Mouse (Mus musculus) cerebellum, adult 8-10 months (tissue): ENCODE measurements around the gene Alox5.
"Not testable (repeated sequence)": the region's sequence is repeated elsewhere in the genome, so short reads cannot be mapped to it uniquely, and the experiment has no call there.

Source experiments
- DNase-seq: peaks from one replicate; pipeline ENCODE4 v3.0.0; 2022

The Alox5 gene

DNA sequence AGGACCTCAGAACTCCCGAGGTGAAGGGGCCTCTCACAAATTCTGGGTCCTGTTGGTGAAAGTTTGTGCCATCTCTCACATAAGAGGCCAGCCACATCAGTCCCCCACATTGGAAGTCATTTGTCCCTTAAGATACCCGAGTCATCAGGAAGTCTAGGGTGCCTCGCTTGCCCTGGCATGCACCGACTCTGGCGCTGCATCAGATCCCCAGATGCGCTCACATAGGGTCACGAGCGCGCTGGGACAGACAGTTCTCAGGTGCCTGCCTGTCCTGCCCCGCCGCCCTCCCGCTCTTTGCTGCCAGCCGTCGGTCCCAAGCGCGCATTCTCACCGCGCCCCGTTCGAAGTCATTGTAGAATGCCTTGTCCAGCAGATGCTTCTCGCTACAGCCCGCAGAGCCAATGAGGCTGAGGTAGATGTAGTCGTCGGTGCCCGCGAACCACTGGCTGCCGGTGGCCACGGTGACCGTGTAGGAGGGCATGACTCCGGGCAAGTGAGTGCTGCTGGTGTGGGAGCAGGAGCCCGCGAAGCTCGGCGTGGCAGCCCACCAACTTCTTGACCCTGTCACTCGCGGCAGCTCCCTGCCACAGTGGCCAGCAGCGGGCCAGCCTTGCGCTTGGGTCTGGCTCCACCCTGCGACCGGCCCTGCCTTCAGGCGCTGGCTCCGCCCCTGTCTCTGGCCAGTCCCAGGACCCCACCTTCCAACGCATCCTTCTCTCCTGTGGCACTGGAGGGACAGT, at the start of gene Alox5:
Alox5 (minus strand) TSS at position 635 of the 740 bp plus-strand sequence.
- DNase-seq, result no peak

DNA sequence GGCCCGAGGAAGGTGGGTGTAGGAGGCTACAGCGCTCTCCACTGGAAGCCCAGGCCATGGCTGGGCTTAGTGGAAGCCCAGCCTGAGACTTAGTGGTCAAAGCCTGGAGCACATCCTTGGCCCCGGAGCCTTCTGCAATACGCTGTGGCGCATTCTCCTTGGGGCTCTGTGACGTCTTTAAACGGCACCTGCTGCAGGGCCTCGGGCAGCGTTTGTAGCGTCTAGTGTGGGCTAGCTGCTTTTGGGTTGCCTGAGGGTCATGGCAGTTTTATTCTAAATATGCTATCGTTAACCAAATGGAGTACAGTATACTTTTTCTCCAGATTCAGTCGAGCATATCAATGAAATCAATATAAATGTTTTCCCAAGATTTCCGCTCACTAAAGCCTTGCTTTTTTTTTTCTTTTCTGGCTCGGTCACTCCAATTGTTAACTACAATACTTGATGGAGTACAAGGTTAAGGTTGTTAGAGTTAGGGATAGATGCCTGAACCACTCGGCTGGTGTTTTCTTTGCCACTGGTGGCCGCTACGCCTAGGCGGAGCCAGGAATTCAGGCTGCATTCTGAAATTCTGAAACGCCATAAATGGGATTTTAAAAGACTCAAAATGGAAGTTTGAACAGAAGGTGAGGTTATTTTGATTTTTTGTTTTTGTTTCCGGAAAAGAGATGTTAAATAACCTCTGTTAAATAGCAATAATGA, 45.5 kb upstream of the Alox5 start, which contains the start of gene Olfr212:
Olfr212 (plus strand) TSS at position 215 of the 702 bp plus-strand sequence.
- DNase-seq, result not testable (repeated sequence)

DNA sequence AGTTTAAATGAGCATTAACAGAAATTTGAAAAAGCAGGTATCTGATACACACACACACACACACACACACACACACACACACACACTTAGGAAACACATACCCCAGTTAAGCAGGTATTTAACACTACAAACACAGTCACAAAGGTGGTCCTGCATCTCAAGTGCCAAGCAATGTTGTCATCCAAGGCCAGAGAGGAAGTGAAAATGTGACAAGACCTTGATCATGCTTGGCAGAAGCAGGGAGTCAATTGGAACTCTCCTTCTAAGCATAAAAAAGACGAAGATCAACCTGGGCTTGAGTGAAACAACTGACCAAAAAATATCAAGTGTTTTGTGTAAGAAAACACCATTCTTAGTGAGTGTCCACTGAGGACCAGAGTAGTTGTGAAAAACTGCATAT, 35.0 kb upstream of the Alox5 start:
- DNase-seq, result no peak

DNA sequence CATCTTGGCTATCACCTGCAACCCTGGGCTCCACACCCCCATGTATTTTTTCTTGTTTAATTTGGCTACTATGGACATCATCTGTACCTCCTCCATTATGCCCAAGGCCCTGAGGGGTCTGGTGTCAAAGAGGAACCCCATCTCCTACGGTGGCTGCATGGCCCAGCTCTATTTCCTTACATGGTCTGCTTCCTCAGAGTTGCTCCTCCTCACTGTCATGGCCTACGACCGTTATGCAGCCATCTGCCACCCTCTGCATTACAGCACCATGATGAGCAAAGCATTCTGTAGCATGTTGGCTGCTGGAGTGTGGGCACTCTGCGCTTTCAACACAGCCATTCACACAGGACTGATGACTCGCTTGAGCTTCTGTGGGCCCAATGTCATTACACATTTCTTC, 32.8 kb upstream of the Alox5 start:
- DNase-seq, result no peak

DNA sequence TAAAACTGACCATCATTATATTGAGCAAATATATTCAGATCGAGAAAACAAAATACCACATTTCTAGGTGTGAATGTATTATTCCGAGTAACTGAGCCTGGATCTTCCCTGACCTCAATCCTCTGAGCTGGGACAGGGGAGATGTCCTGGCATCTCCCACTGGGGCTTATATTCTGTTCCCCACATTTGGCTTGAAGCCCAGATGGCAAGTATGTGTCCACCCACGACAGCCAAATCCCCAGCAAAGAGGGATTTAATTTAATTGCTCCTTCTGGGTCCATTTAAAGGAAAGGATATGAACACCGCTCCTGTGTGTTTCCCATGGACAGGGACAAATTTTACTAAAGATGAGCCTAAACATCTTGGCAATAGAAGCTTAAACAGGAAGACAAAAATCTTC, 27.8 kb upstream of the Alox5 start, which contains the start of gene Olfr211:
Olfr211 (plus strand) TSS at position 301 of the 400 bp plus-strand sequence.
- DNase-seq, result no peak

DNA sequence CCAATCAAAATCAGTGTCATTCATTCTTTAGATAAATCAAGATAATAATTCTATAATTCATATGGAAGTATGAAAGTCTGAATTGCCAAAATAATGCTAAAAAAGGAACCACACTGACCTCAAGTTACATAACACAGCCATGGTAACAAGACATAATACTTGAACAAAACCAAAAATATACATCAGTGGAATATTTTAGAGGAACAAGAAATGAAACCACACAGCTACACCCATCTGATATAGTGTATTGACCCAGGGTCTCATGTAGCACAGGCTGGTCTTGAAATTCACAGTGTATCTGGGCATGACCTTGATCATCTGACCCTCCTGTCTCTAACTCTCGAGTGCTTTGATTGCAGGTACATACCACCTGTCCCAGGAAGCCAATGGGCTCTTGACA, 25.9 kb upstream of the Alox5 start:
- DNase-seq, result no peak

DNA sequence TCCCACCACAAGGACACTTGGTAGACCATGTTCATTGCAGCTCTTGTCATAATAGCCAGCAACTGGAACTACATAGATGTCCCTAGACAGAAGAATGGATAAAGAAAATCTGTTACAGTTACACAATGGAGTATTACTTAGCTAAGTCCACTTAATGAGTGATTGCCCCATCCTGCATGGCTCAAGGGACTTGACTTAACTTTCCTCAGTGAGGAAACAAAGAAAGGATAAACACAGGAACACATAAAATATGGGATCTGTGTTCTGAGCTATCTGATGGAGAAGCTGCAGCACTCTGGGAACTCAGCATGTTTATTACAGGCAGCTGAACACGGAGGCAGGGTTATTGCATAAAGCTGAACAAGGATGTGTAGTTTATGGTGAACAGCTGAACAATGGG, 24.1 kb upstream of the Alox5 start:
- DNase-seq, result no peak

DNA sequence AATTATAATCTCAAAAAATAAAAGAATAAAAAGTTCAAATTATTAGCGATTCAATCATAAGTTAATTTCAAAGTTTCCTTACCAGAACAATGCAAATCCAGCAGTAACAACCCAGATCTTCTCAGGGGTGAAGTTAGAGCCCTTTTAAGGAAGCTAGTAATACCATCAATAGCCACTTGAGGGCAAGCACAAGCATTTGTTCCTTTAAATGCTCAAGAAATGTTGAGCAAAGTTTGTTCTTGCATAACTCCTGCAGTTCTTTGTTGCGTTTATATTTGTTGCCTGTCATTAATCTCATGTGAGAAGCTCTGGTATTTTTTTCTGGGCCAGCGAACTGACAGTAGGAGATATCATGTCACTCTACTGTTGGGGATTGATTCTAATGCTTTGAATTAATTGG, 7.1 kb upstream of the Alox5 start:
- no peak for DNase-seq

DNA sequence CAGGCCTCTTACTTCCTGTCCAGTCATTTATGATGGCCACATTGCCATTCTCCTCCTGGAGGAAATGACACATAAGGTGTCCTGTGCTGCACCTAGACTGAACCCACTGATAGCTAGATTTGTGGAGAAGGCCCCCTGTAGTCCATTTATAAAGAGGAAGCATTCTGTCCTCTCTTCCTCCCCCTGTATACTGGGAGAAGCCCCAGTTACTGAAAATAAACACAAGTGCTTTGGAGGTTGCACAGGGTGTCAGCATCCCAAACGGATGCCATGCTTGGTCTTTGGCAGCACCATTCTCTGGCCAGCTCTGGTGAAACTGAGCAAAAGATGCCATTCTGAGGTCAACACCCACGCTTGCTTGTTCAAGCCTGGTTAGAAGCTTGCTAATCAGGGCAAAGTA, 1.7 kb downstream of the Alox5 start:
- no peak for DNase-seq

DNA sequence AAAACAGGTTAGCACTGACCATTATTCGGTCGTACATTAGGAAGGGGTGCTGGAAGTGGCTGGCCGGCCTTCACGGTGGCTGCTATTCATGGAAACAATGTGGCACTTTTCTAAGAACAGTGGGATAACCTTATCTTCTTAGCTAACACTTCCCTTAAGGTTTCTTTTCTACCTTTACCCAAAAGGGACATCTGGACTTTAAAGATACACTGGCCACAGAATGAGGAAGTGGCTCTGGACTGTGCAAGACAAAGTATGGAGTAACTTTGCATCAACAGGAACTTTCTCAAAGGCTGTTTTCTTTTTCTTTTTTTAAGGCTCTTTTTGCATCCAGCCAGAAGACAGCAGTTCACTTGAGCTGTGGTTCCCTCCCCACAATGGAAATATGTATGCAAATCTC, 2.2 kb downstream of the Alox5 start:
- no peak for DNase-seq

DNA sequence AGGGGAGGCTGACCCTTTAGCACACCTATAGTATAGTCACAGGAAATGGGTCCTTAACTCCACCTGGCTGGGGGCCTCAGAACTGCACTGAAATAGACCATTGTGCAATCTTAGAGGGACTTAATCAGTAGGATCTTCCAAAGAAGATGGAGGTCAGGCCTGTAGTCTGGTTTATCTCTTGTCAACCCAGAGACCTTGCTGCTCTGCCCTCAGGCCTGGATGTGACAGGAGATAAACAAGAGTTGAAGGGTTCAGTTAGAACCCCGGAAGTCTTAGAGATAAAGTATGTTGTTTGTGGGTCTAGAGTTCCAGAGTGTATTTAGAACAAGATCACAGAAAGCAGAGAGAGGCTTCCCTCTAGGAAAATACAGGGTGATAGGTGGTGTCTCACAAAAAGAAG, 4.5 kb downstream of the Alox5 start:
- no peak for DNase-seq

DNA sequence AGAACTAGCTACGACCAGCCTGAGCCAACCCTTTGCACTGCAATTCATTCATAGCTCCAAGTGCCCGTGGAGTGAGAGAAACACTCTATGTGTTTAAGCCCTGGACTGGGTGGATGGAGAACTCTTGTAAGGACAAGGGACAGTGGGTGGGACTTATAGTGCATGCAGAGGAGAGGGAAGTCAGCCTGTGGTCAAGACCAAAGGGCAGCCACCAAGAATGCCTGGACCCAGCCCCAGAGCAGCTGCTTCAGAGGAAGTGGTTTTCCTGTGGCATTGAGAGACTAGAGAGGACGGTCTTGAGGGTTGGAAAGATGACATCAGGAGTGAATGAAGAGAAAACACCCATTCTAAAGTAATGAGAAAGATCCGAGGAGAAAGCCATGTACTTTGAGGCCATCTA, 5.2 kb downstream of the Alox5 start:
- DNase-seq, result no peak

DNA sequence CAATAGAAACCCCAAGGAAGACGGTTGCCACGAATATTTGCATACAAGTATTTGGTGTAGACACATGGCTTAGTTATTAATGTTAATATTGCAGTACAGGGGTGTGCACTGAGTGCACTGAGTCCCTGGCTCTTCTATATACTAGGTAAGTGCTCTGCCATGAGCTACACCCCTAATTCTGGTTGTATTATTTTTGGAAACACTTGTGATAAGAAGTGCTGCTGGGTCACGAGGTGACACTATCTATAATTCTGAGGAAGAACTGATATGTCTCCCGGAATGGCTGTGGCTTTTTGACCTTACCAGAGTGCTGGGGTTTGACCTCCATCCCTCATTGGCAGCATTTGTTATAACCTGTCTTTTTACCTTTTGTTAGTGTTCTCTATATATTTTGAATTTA, 20.1 kb downstream of the Alox5 start:
- DNase-seq, result no peak

DNA sequence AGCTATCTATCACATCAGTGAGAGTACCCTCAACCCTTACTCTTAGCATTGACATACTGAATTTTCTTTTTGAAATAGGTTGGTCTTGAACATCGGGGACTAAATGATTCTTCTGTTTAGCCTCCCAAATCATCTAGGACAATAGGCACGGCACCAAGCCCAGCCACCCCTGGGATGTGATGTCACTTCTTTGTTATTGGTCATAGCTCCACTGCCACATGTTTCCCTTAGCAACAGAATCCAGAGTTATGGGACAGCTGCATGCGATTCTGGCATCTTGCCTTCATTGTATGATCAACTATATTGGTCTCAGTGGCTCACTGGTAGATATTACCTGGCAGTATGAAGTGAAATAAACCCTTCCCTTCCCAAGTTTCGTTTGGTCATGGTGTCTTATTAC, 20.5 kb downstream of the Alox5 start:
- no peak for DNase-seq

DNA sequence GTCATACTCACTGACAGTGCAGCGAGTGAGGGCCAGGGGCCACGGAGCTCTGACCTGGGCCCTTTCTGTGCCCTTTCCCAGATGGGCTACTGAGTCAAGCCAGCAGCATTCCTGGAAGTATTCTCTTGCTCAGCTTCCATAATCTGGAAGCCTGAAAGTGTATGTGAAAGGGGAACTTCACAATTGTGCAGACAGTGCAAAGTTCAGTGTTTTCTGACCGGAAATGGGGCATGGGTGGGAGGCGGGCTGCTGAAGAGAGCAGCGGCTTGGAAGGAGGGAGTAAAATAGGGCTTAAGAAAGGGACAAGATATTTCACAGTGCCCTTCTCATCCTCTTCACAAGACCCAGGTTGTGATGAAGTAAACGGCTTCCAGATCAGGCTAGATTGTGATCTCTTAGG, 21.4 kb downstream of the Alox5 start:
- DNase-seq, result no peak

DNA sequence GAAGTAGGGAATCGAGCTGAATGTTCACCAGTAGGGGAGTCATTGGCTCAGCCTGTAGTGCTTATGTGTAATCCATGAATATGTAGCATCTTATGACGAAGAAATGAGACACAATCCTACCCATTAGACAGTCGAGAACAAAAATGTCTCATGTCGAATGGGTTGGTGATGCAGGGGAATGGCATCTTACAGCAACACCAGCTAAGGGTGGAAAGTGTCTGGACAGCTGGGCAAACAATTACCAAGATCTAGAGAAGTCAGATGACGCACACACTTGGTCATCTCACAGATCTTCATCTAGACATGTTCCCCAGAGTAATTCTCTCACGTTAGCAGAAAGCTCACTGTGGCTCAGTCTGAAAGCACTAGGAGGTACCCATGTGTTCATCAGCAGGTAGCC, 22.1 kb downstream of the Alox5 start:
- no peak for DNase-seq

DNA sequence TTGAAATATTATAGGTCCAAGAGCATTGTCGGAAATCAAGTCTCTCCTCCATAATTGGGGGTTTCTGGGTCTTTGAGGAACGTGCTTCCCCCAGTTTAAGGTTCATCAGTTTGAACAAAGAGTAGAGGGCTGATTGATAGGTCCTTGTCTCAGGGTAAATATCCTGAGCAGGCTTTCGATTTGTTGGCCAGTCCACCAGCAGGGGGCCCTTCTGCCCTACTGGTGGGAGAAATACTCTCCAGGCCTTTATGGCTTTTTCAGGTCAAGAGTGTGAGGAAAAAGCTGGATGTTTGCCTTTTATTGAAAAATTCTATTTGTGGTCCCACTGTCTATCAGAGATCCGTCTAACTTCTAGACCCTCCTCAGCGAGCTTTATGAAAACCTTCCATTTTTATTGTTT, 32.7 kb downstream of the Alox5 start:
- DNase-seq, result no peak

DNA sequence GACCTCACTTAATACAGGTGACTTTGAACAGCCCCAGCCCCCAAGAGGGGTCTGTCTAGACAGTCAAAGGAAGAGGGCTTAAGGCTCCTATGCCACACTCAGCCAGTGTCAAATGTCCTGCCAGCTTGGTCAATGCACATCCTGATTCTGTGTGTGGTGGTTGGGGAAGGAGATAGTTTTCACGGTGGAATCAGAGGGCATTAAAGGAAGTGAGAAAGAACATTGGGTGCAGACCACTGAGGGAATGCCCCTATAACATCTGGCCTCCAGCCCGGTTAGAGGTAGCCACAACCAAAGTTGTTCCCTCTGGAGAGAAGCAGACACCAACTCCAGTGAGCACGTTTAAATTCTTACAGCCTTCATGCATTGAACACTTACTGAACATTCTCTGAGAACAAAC, 33.4 kb downstream of the Alox5 start:
- DNase-seq, result no peak

DNA sequence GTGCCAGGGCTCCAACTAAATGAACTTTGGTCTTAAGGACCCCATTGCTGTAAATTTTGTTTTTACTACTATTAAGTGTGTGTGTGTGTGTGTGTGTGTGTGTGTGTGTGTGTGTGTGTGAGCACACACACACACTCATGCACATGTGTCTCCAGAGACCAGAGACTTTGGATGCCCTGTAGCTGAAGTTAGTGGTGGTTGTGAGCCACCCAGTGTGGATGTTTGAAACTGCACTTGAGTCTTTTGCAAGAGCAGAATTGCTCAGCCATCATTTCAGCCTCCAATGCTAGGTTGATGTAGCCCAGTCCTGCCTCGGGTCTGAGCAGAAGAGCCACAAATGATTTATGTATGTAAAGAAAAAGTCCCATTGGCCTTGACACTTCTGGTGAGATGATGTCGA, 37.3 kb downstream of the Alox5 start:
- DNase-seq, result no peak

DNA sequence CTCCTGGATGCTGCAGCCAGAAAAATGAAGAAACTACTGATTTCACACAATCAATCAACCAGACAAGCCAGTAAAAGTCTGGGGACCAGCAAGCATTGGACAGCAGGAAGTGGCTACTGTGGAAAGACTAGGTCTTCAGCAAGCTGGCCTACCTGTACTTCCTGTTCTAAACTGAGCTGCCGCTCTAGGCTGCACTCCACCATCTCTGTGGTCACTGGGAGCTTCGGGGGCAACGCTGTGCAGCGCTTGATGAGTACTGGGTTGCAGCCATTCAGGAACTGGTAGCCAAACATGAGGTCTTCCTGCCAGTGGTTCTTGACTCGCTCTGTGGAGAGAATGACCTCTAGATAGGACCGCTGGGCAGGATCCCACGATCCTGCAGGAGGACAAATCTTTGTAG, 38.0 kb downstream of the Alox5 start:
- DNase-seq, result no peak

DNA sequence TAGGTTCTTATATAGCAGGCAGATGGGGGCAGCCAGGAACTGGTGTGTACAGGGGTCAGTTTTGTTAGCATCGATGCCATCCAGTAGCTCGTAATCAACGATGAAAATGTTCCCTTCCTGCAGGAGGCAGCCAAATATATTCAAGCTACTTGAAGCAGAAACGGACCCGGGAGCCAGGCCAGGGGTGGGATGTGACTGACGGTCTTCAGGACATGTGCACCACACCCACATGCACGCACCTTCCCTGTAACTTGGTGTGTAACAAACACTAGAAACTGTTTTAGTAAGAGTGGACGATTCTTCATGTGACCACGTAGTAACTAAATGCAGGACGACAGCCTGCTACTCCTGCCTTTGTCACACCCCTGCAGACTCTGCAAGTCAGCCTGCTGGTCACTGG, 40.7 kb downstream of the Alox5 start:
- DNase-seq, result no peak

DNA sequence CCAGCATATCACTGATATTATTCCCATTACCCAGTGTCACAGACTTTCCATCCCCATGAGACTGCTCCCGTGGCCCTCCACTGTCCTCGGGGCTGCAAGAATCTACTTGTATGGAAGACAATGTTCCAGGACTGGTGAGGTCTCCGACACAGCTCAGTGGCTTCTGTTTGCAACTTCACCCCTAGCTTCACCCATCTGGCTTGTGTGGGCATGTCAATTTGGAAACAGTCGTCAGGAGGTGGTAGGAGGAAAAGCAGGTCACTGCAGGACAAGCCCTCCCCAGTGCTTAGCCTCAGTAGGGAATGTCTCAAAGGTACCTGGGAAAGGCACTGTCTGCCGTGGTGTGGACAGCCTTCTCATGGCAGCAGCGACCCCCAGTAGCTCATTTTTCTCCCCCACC, 41.3 kb downstream of the Alox5 start:
- DNase-seq, result no peak

DNA sequence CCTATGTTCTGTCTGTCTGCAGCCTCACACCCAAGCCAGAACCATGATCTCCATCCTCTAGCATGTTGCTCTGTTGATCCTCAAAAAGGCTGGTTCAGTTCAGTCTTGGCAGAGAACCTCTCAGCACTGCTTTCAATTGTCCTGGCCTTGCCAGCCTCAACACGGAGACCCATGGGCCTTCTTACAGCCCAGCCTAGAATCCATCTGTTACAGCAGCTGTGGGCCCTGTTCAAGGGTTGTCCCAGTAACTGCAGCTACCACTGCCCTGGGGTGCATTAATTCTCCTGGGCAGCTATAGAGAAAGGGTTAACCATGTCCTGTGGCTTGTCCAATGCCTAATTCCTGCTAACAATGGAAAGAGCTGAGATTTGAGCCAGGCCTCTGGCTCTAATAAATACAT, 42.5 kb downstream of the Alox5 start:
- no peak for DNase-seq

DNA sequence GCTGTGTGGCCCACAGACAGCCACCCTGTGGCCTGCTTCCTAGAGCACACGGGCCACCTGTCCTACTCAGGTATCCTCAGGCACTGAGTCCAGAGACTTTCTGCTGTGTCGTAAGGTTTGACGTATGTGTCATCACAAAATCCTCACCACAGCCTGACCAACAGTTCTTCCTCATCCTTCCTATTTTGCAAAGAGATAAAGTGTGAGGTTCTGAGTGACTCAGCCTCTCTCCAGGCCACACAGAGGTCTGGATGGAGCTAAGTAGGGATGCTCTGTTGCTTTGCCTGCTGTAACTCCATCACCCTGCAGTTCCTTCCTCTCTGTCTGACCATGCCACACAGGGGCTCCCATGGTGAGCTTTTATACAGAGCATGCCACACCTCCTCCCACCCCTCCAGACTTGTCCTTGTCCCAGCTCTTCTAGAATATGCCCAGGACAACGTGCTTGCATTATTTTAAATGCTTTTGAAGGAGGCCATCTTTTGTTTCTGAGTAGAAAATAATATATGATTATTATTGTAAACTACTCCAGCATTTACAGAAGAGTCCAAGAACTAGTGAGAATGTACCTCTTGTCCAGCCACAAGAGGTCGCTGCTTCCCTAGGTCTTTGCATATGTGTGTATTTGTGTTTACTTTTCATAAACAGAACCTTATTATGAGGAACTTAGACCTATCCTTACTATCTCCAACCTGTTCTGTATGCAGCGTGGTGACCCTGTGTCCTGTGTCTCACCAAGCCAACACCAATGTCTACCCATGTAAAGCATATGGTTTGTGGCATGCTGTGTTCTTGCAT, 43.3 kb downstream of the Alox5 start:
- no peak for DNase-seq
